Mouse (Mus musculus): Measurements from ENCODE around the gene Bpi.
A peak's percentile ranks its signal among the peaks of the same experiment; 100 is the strongest.

Bpi gene

GRCm38 (mm10) chr2:158242170-158242896 lies 15.6 kb upstream of the Bpi start:
- DNase-seq (ENCODE audit: low spot score), result no peak

- DNase-seq (ENCODE audit: low spot score), result no peak
Observed at GRCm38 (mm10) chr2:158243129-158243870, 14.6 kb upstream of the Bpi start.

GRCm38 (mm10) chr2:158245072-158245817 lies 12.6 kb upstream of the Bpi start:
- no peak for DNase-seq (ENCODE audit: low spot score)

- no peak for DNase-seq (ENCODE audit: low spot score)
Observed at GRCm38 (mm10) chr2:158247852-158248251, 10.0 kb upstream of the Bpi start.

- no peak for DNase-seq (ENCODE audit: low spot score)
Observed at GRCm38 (mm10) chr2:158248318-158248717, 9.6 kb upstream of the Bpi start.

- no peak for DNase-seq (ENCODE audit: low spot score)
Observed at GRCm38 (mm10) chr2:158250558-158250957, 7.3 kb upstream of the Bpi start.

- no peak for DNase-seq (ENCODE audit: low spot score)
Observed at GRCm38 (mm10) chr2:158253806-158254205, 4.1 kb upstream of the Bpi start.

- no peak for DNase-seq (ENCODE audit: low spot score)
Observed at GRCm38 (mm10) chr2:158256894-158257293, 1.0 kb upstream of the Bpi start.

- peak; percentile 40 for DNase-seq (ENCODE audit: low spot score)
Observed at GRCm38 (mm10) chr2:158258781-158259180, 887 bp downstream of the Bpi start.

GRCm38 (mm10) chr2:158259498-158259897 lies 1.6 kb downstream of the Bpi start:
- DNase-seq (ENCODE audit: low spot score), result no peak

GRCm38 (mm10) chr2:158264877-158265276 lies 7.0 kb downstream of the Bpi start:
- no peak for DNase-seq (ENCODE audit: low spot score)

GRCm38 (mm10) chr2:158270017-158270416 lies 12.1 kb downstream of the Bpi start:
- DNase-seq (ENCODE audit: low spot score), result no peak

GRCm38 (mm10) chr2:158273646-158274045 lies 15.8 kb downstream of the Bpi start:
- DNase-seq (ENCODE audit: low spot score), result no peak

- DNase-seq (ENCODE audit: low spot score), result no peak
Observed at GRCm38 (mm10) chr2:158275349-158275748, 17.5 kb downstream of the Bpi start.

GRCm38 (mm10) chr2:158275811-158276210 lies 17.9 kb downstream of the Bpi start:
- DNase-seq (ENCODE audit: low spot score), result no peak

GRCm38 (mm10) chr2:158276451-158276850 lies 18.6 kb downstream of the Bpi start:
- no peak for DNase-seq (ENCODE audit: low spot score)

GRCm38 (mm10) chr2:158276878-158277277 lies 19.0 kb downstream of the Bpi start:
- no peak for DNase-seq (ENCODE audit: low spot score)

GRCm38 (mm10) chr2:158279656-158280055 lies 21.8 kb downstream of the Bpi start:
- DNase-seq (ENCODE audit: low spot score), result no peak

GRCm38 (mm10) chr2:158281497-158282205 lies 23.8 kb downstream of the Bpi start:
- no peak for DNase-seq (ENCODE audit: low spot score)

GRCm38 (mm10) chr2:158283136-158283535 lies 25.2 kb downstream of the Bpi start:
- DNase-seq (ENCODE audit: low spot score), result no peak

GRCm38 (mm10) chr2:158283771-158284170 lies 25.9 kb downstream of the Bpi start:
- DNase-seq (ENCODE audit: low spot score), result no peak

GRCm38 (mm10) chr2:158284571-158284970 lies 26.7 kb downstream of the Bpi start:
- DNase-seq (ENCODE audit: low spot score), result peak; percentile 64

All from adipocyte (in vitro differentiated cells).